Mouse (Mus musculus): ENCODE measurements at regions not wholly inside any gene's neighbourhood (a gene's known extent, or its start where the extent isn't known, plus 50 kb on each side); places are given as distances from the start of the nearest gene placed in this dataset.

DNA sequence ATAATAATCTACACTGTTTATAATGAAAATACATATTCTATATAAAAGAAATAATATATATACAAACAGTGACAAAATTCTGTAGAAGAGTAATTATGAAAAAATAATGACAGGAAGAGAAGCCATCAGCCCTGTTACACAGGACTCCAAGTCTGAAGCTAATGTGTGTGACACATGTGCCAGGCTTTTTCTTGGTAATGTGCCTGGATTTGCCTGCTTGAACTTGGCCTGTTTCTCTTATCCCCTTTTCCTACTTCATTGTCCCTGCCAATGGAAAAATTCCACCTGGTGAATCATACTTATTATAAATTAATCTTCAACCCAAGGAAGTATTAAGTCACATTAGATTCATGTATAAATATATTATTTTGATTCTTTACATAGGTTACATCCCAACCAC lies 286.5 kb upstream of the Edil3 start:
- no peaks in the 10 kb centered on the region for H3K79me2 ChIP-seq (ENCODE audit: control insufficient read depth, insufficient read depth, low read length, poor library complexity)
- DNase-seq (ENCODE audit: low read depth, low spot score): no peak
- no peaks in the 10 kb centered on the region for H3K9me3 ChIP-seq (replicated peaks; ENCODE audit: insufficient read depth, low read length)
- H3K4me3 ChIP-seq (ENCODE audit: control insufficient read depth in 1 of 2, insufficient read depth in 1 of 2, low read depth in 2 of 2, low read length in 2 of 2): no peak overlapping the region
- no peak overlapping the region for H3K9ac ChIP-seq (ENCODE audit: control insufficient read depth, low read depth, low read length, poor library complexity, severe bottlenecking)
- H3K27me3 ChIP-seq (ENCODE audit: control insufficient read depth in 1 of 2, insufficient read depth in 2 of 2, low read length in 2 of 2): no peaks in the 10 kb centered on the region
- H3K4me1 ChIP-seq (ENCODE audit: control insufficient read depth in 1 of 2, insufficient read depth in 2 of 2, low read length in 2 of 2): no peaks in the 10 kb centered on the region
- no peak overlapping the region for H3K27ac ChIP-seq (ENCODE audit: control insufficient read depth, low read depth, low read length)
- H3K36me3 ChIP-seq (ENCODE audit: control insufficient read depth in 1 of 2, insufficient read depth in 2 of 2, low read length in 2 of 2): no peaks in the 10 kb centered on the region
- no peak for TF ChIP-seq CHD2 (IDR thresholded peaks at IDR 0.05; ENCODE audit: low read length)
- TF ChIP-seq MYC (IDR thresholded peaks at IDR 0.05; ENCODE audit: low read depth, low read length): no peak
- no peak for TF ChIP-seq ZC3H11A (IDR thresholded peaks at IDR 0.05; ENCODE audit: low read depth, low read length)
- no peak for TF ChIP-seq MAZ (IDR thresholded peaks at IDR 0.05; ENCODE audit: low read depth, low read length)
- no peak for TF ChIP-seq POLR2AphosphoS2 (IDR thresholded peaks at IDR 0.05; ENCODE audit: low read length)
- TF ChIP-seq NRF1 (IDR thresholded peaks at IDR 0.05; ENCODE audit: insufficient read depth, low read depth, low read length, poor library complexity, severe bottlenecking): no peak
- TF ChIP-seq UBTF (IDR thresholded peaks at IDR 0.05; ENCODE audit: borderline replicate concordance, insufficient read depth, low read depth, low read length): no peak
- TF ChIP-seq GABPA (IDR thresholded peaks at IDR 0.05; ENCODE audit: low read depth, low read length): no peak
- no peak for TF ChIP-seq TCF12 (IDR thresholded peaks at IDR 0.05; ENCODE audit: low read depth, low read length)
- TF ChIP-seq BHLHE40 (IDR thresholded peaks at IDR 0.05; ENCODE audit: borderline replicate concordance, low read depth, low read length): no peak
- no peak for TF ChIP-seq SIN3A (IDR thresholded peaks at IDR 0.05; ENCODE audit: low read length)

DNA sequence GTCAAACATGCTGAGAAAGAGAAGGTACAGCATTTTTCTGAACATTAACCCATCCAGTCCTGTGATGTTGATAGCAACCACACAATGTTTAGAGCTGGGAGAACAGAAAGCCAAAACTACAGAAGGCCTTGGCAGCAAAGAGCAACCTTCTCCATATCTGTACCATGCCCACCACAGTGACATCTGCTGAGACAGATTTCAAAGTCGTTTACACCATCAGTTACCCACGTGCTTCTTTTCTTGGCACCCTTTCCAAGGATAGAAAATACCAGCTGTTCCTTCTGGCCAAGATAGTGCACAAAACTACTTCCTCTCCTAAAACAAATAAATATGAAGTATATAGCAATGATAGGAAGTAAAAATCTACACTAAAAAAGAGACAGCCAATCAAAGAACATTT lies 266.8 kb upstream of the Edil3 start:
- H3K9ac ChIP-seq (ENCODE audit: control insufficient read depth, low read depth, low read length, poor library complexity, severe bottlenecking): no peak overlapping the region
- H3K27me3 ChIP-seq (ENCODE audit: control insufficient read depth in 1 of 2, insufficient read depth in 2 of 2, low read length in 2 of 2): no peaks in the 10 kb centered on the region
- H3K27ac ChIP-seq (ENCODE audit: control insufficient read depth, low read depth, low read length): no peak overlapping the region
- no peaks in the 10 kb centered on the region for H3K36me3 ChIP-seq (ENCODE audit: control insufficient read depth in 1 of 2, insufficient read depth in 2 of 2, low read length in 2 of 2)
- no peaks in the 10 kb centered on the region for H3K79me2 ChIP-seq (ENCODE audit: control insufficient read depth, insufficient read depth, low read length, poor library complexity)
- no peak overlapping the region for H3K4me3 ChIP-seq (ENCODE audit: control insufficient read depth in 1 of 2, insufficient read depth in 1 of 2, low read depth in 2 of 2, low read length in 2 of 2)
- TF ChIP-seq TCF12 (IDR thresholded peaks at IDR 0.05; ENCODE audit: low read depth, low read length): peak; percentile 92
- TF ChIP-seq UBTF (IDR thresholded peaks at IDR 0.05; ENCODE audit: borderline replicate concordance, insufficient read depth, low read depth, low read length): no peak
- TF ChIP-seq ETS1 (IDR thresholded peaks at IDR 0.05; ENCODE audit: low read depth, low read length): peak; percentile 97
- TF ChIP-seq POLR2AphosphoS5 (IDR thresholded peaks at IDR 0.05; ENCODE audit: borderline replicate concordance, low read depth, low read length): no peak
- TF ChIP-seq GATA1 (IDR thresholded peaks at IDR 0.05; ENCODE audit: low read depth, low read length): peak; percentile 66
- TF ChIP-seq RCOR1 (IDR thresholded peaks at IDR 0.05; ENCODE audit: low read depth, low read length): peak; percentile 51; the same call in 1 of the 2 replicates
- no peak for TF ChIP-seq POLR2A (IDR thresholded peaks at IDR 0.05; ENCODE audit: control insufficient read depth in 1 of 2, insufficient read depth in 1 of 2, low read depth in 1 of 2, low read length in 2 of 2, poor library complexity in 1 of 2)
- TF ChIP-seq CHD2 (IDR thresholded peaks at IDR 0.05; ENCODE audit: low read length): no peak
- no peak for TF ChIP-seq CTCF (IDR thresholded peaks at IDR 0.05 in 2 of 3, conservative IDR thresholded peaks at IDR 0.05 in 1 of 3; ENCODE audit: control insufficient read depth in 1 of 3, insufficient read depth in 1 of 3, low read depth in 2 of 3, low read length in 3 of 3, poor library complexity in 1 of 3, severe bottlenecking in 1 of 3)
- peak; percentile 91 to 95 for TF ChIP-seq EP300 (IDR thresholded peaks at IDR 0.05; ENCODE audit: low read depth in 1 of 2, low read length in 2 of 2)
- peak; percentile 82; the same call in 1 of the 2 replicates for TF ChIP-seq USF1 (IDR thresholded peaks at IDR 0.05; ENCODE audit: low read depth, low read length)
- TF ChIP-seq KAT2A (conservative IDR thresholded peaks at IDR 0.05; ENCODE audit: low read depth, low read length): 0 out of 2 replicates have a peak, but pooled peaks have one; percentile 12
- TF ChIP-seq ELF1 (IDR thresholded peaks at IDR 0.05; ENCODE audit: low read depth, low read length): peak; percentile 28; the same call in 1 of the 2 replicates
- peak; percentile 78; the same call in 1 of the 2 replicates for TF ChIP-seq MYB (IDR thresholded peaks at IDR 0.05; ENCODE audit: low read depth, low read length)
- no peak for TF ChIP-seq ZNF384 (IDR thresholded peaks at IDR 0.05; ENCODE audit: low read depth, low read length)
- peak; percentile 62 for TF ChIP-seq TAL1 (IDR thresholded peaks at IDR 0.05; ENCODE audit: low read length)
- TF ChIP-seq E2F4 (IDR thresholded peaks at IDR 0.05; ENCODE audit: borderline replicate concordance, low read depth, low read length): no peak
- peak; percentile 55; the same call in 1 of the 2 replicates for TF ChIP-seq MYC (IDR thresholded peaks at IDR 0.05; ENCODE audit: low read depth, low read length)
- peak; percentile 88 for TF ChIP-seq MAX (IDR thresholded peaks at IDR 0.05; ENCODE audit: low read length)
- no peak for TF ChIP-seq SMC3 (IDR thresholded peaks at IDR 0.05; ENCODE audit: low read depth, low read length)
- no peak for TF ChIP-seq ZKSCAN1 (IDR thresholded peaks at IDR 0.05; ENCODE audit: low read depth, low read length)
- TF ChIP-seq SIN3A (IDR thresholded peaks at IDR 0.05; ENCODE audit: low read length): peak; percentile 79; the same call in 1 of the 2 replicates
- peak; percentile 59; the same call in 1 of the 2 replicates for TF ChIP-seq MXI1 (IDR thresholded peaks at IDR 0.05; ENCODE audit: low read depth, low read length)
- no peak for TF ChIP-seq POLR2AphosphoS2 (IDR thresholded peaks at IDR 0.05; ENCODE audit: low read length)
- TF ChIP-seq TBP (IDR thresholded peaks at IDR 0.05; ENCODE audit: low read depth, low read length): no peak
- TF ChIP-seq JUND (IDR thresholded peaks at IDR 0.05; ENCODE audit: low read depth, low read length): no peak
- peak; percentile 65 for TF ChIP-seq BHLHE40 (IDR thresholded peaks at IDR 0.05; ENCODE audit: borderline replicate concordance, low read depth, low read length)
- 0 out of 4 replicates have a peak, but pooled peaks cover 0 to 2% of the 10 kb centered on the region in 2 experiments for H3K4me1 ChIP-seq (ENCODE audit: control insufficient read depth in 1 of 2, insufficient read depth in 2 of 2, low read length in 2 of 2)
- no peaks in the 10 kb centered on the region for H3K9me3 ChIP-seq (replicated peaks; ENCODE audit: insufficient read depth, low read length)
- DNase-seq (ENCODE audit: low read depth, low spot score): peak; percentile 79

All from MEL (cell line).